Mouse (Mus musculus): ENCODE data around the gene Sh3d19. TPM values are rescaled to one million over a fixed set of nuclear protein-coding genes. Genes with fewer than 3 reads are reported as not detected.

Gene Sh3d19
- polyA plus RNA-seq, 1 experiment from 2014 or later, result 38.2 TPM

DNA sequence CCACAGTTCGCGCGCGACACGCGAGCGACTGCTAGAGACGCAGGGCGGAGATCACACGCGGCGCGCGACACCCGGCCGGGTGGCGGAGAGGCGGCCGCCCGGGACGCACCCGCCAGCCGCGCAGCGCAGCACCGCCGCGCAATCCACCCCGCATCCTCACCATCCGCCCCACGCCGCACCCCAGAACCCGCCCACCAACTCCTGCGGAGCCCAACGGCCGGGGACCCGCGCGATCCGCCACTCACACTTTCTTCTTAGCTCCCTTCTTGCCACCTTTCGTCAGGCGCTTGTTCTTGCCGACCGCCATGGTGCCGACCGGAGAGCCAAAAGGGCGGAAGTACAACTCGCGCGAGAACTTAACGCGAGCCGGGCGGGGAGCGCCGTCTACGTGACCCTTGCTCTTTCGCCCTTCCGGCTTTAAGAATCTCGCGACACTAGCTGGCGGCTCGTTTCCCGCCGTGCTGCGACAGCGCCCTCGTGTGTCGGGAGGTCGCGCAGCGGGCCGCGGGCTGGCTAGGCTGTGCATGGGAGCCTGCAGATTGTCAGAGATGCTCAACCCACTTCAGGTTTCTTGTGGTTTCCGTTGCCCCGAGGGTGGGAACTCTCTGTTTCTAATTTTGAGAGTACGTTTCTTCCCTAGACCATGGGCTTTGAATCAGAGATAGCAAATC is 171.5 kb downstream of the Sh3d19 start, which contains the start of gene Rps3a1:
Rps3a1 (minus strand) TSS at position 440 of the 671 bp plus-strand sequence.
- H3K4me2 ChIP-seq, result peak within 1 kb of the TSS; percentile 74
- under 1% methylated on average over 73 of the region's 77 CpGs for WGBS
- no peaks in the 10 kb centered on the region for H3K27me3 ChIP-seq (ENCODE audit: insufficient read depth, low read length)
- DNase-seq (peak; percentile 99), ATAC-seq (ENCODE audit: insufficient read depth) (peak; percentile 96)
- peaks cover 41% of the 10 kb centered on the region for H3K36me3 ChIP-seq (ENCODE audit: insufficient read depth)
- peak; percentile 97 for TF ChIP-seq CTCF (IDR thresholded peaks at IDR 0.05; ENCODE audit: low read depth)
- H3K4me1 ChIP-seq (ENCODE audit: insufficient read depth), result no peaks in the 10 kb centered on the region
- H3K9ac ChIP-seq, result peak within 1 kb of the TSS; percentile 100
- no peaks in the 10 kb centered on the region for H3K9me3 ChIP-seq (ENCODE audit: low read depth, low read length)
- peak within 1 kb of the TSS; percentile 92 for H3K27ac ChIP-seq (ENCODE audit: low read depth)
- H3K4me3 ChIP-seq (ENCODE audit: low read depth, low read length), result peak within 1 kb of the TSS; percentile 99

DNA sequence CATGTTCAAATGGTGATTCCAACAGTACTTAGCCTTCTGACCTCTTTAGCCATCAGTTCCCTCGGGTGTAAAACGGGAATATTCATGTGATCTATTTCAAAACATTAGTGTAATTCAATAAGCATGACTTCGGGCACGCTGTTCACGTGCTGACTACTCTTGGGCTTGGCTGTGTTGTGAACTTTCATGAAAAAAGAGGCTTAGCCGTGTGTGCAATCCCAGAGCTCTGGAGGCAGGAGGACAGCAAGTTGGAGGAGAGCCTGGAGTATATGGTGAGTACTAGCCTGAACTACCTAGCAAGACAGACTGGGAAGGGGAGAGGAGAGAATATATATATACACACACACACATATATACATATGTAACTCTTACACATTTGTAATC is 172.0 kb downstream of the Sh3d19 start:
- Histone ChIP-seq H3K27me3 (ENCODE audit: insufficient read depth, low read length) (no peaks in the 10 kb centered on the region), H3K4me1 (ENCODE audit: insufficient read depth) (no peaks in the 10 kb centered on the region), H3K4me2 (peak overlapping the region; percentile 44), H3K36me3 (ENCODE audit: insufficient read depth) (peaks cover 36% of the 10 kb centered on the region), H3K9me3 (ENCODE audit: low read depth, low read length) (no peaks in the 10 kb centered on the region), H3K27ac (ENCODE audit: low read depth) (peak overlapping the region; percentile 30; the same call in 1 of the 2 replicates), H3K4me3 (ENCODE audit: low read depth, low read length) (peak overlapping the region; percentile 99), H3K9ac (peak overlapping the region; percentile 32)
- WGBS, result 28% methylated on average over 6 of the region's 6 CpGs
- no peak for TF ChIP-seq CTCF (IDR thresholded peaks at IDR 0.05; ENCODE audit: low read depth)
- ATAC-seq (ENCODE audit: insufficient read depth) (peak; percentile 38; the same call in 1 of the 2 replicates), DNase-seq (no peak)

DNA sequence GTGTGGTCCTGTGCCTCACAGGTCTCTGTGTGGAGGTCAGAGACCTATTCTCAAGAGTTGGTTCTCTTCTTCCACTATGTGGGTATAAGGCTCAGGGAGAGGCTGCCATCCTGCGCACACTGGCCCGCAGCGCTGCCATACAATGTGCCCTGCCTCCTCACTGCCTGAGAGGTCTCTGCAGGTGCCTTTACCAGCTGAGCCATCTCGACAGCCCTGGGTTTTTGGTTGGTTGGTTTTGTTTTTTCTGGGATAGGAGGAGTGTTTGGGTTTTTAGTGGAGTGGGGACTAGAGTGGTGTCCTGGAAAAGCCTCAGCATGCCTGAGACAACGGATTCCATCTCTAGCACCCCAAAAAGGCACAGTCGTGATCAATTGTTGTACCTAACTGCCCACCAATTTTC is 172.4 kb downstream of the Sh3d19 start:
- Histone ChIP-seq H3K9ac (no peak overlapping the region), H3K9me3 (ENCODE audit: low read depth, low read length) (no peaks in the 10 kb centered on the region), H3K27me3 (ENCODE audit: insufficient read depth, low read length) (no peaks in the 10 kb centered on the region), H3K27ac (ENCODE audit: low read depth) (no peak overlapping the region), H3K36me3 (ENCODE audit: insufficient read depth) (peaks cover 32% of the 10 kb centered on the region), H3K4me1 (ENCODE audit: insufficient read depth) (no peaks in the 10 kb centered on the region), H3K4me3 (ENCODE audit: low read depth, low read length) (no peak overlapping the region), H3K4me2 (no peak overlapping the region)
- TF ChIP-seq CTCF (IDR thresholded peaks at IDR 0.05; ENCODE audit: low read depth), result no peak
- no peak for DNase-seq
- 81% methylated on average over 6 of the region's 6 CpGs for WGBS
- peak; percentile 2; the same call in 1 of the 2 replicates for ATAC-seq (ENCODE audit: insufficient read depth)

DNA sequence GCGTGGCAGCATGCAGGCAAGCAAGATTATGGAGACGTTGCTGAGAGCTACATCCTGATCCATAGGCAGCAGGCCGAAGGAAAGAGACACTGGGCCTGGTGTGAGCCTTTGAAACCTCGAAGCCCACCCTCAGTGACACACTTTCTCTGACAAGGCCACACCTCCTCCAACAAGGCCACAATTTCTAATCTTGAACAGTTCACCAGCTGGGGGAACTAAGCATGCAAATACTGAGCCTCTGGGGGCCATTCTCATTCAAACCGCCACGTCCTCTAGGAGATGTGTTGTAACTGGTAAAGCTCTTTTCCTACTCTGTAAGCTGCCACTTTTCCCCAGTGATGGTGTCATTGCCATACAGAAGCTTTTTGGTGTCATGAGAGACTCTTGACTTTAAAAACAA is 178.2 kb downstream of the Sh3d19 start:
- no peak for TF ChIP-seq CTCF (IDR thresholded peaks at IDR 0.05; ENCODE audit: low read depth)
- Histone ChIP-seq H3K9me3 (ENCODE audit: low read depth, low read length) (no peaks in the 10 kb centered on the region), H3K4me1 (ENCODE audit: insufficient read depth) (no peaks in the 10 kb centered on the region), H3K4me3 (ENCODE audit: low read depth, low read length) (no peak overlapping the region), H3K9ac (no peak overlapping the region), H3K27ac (ENCODE audit: low read depth) (no peak overlapping the region), H3K36me3 (ENCODE audit: insufficient read depth) (no peaks in the 10 kb centered on the region), H3K4me2 (no peak overlapping the region), H3K27me3 (ENCODE audit: insufficient read depth, low read length) (no peaks in the 10 kb centered on the region)
- 80% methylated on average over 6 of the region's 6 CpGs for WGBS
- DNase-seq, result no peak
- ATAC-seq (ENCODE audit: insufficient read depth), result no peak

DNA sequence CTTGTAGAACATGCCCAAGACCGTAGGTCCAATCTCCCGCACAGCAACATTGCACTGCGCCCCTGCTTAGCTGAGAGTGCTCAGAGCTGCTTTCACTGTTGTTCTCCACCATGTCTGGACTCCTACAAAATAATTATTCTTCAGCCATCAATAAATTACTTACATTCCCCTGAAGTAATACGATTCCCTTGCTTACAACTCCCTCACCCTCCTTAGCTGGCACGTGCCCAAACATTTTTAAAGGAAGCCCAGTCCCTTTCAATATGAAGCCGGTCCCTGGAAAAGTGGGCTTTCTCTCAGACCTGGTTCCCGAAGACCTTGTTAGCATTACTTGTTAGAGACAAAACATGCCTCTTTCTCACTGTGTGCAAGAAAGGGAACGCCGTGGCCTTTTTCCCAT is 178.6 kb downstream of the Sh3d19 start:
- Histone ChIP-seq H3K4me2 (no peak overlapping the region), H3K9ac (no peak overlapping the region), H3K4me3 (ENCODE audit: low read depth, low read length) (no peak overlapping the region), H3K4me1 (ENCODE audit: insufficient read depth) (no peaks in the 10 kb centered on the region), H3K36me3 (ENCODE audit: insufficient read depth) (no peaks in the 10 kb centered on the region), H3K27ac (ENCODE audit: low read depth) (no peak overlapping the region), H3K9me3 (ENCODE audit: low read depth, low read length) (no peaks in the 10 kb centered on the region), H3K27me3 (ENCODE audit: insufficient read depth, low read length) (no peaks in the 10 kb centered on the region)
- no peak for DNase-seq
- ATAC-seq (ENCODE audit: insufficient read depth), result no peak
- WGBS, result 72% methylated on average over 9 of the region's 9 CpGs
- TF ChIP-seq CTCF (IDR thresholded peaks at IDR 0.05; ENCODE audit: low read depth), result no peak

DNA sequence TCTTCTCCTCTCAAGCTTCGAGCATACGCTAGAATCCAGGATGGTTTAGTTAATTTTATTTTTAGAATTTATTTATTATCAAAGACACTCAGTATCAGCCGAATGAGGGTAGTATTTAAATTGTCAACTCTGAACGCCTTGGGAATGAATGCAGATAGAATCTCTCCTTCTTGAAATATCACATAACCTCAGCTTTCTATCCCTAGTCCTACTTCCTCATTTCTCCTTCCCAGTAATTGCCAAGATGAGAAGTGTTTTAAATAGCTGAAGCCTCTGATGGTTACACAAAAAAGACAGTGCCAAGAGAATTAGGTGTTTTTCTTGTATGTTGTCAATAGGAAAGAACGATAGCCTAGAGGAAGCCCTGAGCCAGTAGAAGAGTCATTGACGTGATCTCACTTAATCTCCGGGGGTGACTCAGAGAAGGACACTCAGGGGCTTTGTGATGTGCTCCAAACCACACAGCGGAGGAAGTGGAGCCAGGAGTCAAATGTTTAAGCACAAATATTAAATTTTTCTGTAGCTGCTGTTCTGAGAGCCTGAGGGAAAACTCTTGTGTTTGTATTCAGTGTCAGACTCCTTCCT is 198.0 kb downstream of the Sh3d19 start:
- H3K27ac ChIP-seq (ENCODE audit: low read depth), result no peak overlapping the region
- no peaks in the 10 kb centered on the region for H3K9me3 ChIP-seq (ENCODE audit: low read depth, low read length)
- H3K4me1 ChIP-seq (ENCODE audit: insufficient read depth), result no peaks in the 10 kb centered on the region
- no peaks in the 10 kb centered on the region for H3K36me3 ChIP-seq (ENCODE audit: insufficient read depth)
- no peak overlapping the region for H3K4me3 ChIP-seq (ENCODE audit: low read depth, low read length)
- H3K4me2 ChIP-seq, result no peak overlapping the region
- 65% methylated on average over 8 of the region's 8 CpGs for WGBS
- DNase-seq, result no peak
- TF ChIP-seq CTCF (IDR thresholded peaks at IDR 0.05; ENCODE audit: low read depth), result no peak
- no peak overlapping the region for H3K9ac ChIP-seq
- ATAC-seq (ENCODE audit: insufficient read depth), result no peak
- no peaks in the 10 kb centered on the region for H3K27me3 ChIP-seq (ENCODE audit: insufficient read depth, low read length)

DNA sequence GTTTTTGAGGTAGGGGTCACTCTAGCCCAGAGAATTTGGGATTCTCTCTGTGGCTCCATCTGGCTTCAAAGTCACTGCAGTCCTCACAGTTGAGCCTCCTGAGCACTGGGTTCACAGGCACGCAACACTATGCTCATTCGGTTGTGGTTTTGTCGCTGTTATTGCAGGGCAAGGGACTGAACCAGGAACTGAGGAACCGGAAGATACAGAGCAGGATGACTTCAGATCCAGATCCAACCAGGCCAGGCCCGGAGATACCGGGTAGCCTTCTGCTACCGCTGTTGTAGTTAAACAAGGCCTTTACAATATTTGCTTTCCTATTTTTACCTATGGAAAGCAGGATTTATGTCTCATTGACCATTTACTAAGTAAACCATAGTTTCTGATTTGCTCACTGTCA is 208.8 kb downstream of the Sh3d19 start:
- TF ChIP-seq CTCF (IDR thresholded peaks at IDR 0.05; ENCODE audit: low read depth), result no peak
- Histone ChIP-seq H3K27ac (ENCODE audit: low read depth) (no peak overlapping the region), H3K4me3 (ENCODE audit: low read depth, low read length) (no peak overlapping the region), H3K27me3 (ENCODE audit: insufficient read depth, low read length) (no peaks in the 10 kb centered on the region), H3K4me2 (no peak overlapping the region), H3K4me1 (ENCODE audit: insufficient read depth) (no peaks in the 10 kb centered on the region), H3K9me3 (ENCODE audit: low read depth, low read length) (no peaks in the 10 kb centered on the region), H3K36me3 (ENCODE audit: insufficient read depth) (no peaks in the 10 kb centered on the region), H3K9ac (no peak overlapping the region)
- DNase-seq (no peak), ATAC-seq (ENCODE audit: insufficient read depth) (no peak)
- WGBS, result 86% methylated on average over 7 of the region's 7 CpGs

Other genes with a start within 250 kb of the Sh3d19 start
- 2.7 and 3.1 TPM in 2 replicates for gene Fam160a1, start 153.8 kb upstream of the Sh3d19 start, polyA plus RNA-seq (2014; fragmentation: Nextera tagmentation; extraction: Ambion mirVana)
- 1.4 and 1.8 TPM in 2 replicates for gene Glt28d2, start 83.6 kb upstream of the Sh3d19 start, polyA plus RNA-seq (2014; fragmentation: Nextera tagmentation; extraction: Ambion mirVana)
- 4.5 and 4.8 TPM in 2 replicates for gene Gm37240, start 83.6 kb upstream of the Sh3d19 start, polyA plus RNA-seq (2014; fragmentation: Nextera tagmentation; extraction: Ambion mirVana)
- gene Prss48, start 31.4 kb downstream of the Sh3d19 start, polyA plus RNA-seq (2014; fragmentation: Nextera tagmentation; extraction: Ambion mirVana), result 0.27 and 0.46 TPM in 2 replicates
- gene Rps3a1, start 171.6 kb downstream of the Sh3d19 start, polyA plus RNA-seq (2014; fragmentation: Nextera tagmentation; extraction: Ambion mirVana), result 1,473 and 1,526 TPM in 2 replicates

Data from lung, embryonic 14.5 days (tissue).